Mouse (Mus musculus) spleen, postnatal 14 days (tissue): Measurements from ENCODE around the gene Slfnl1.
A peak's percentile ranks its signal among the peaks of the same experiment; 100 is the strongest.

Source experiments
- DNase-seq, 2 experiments: peaks; one replicate each; pipeline ENCODE4 v3.0.0; 2021 to 2022; ENCODE audit warnings: low spot score in 2 of 2

Gene Slfnl1

GRCm38 (mm10) chr4:120531986-120532385, at the start of gene Slfnl1:
Slfnl1 (plus strand) TSS chr4:120532231.
- no peak for DNase-seq

GRCm38 (mm10) chr4:120487707-120488106, 44.3 kb upstream of the Slfnl1 start:
- no peak for DNase-seq

GRCm38 (mm10) chr4:120506955-120507354, 25.1 kb upstream of the Slfnl1 start:
- no peak for DNase-seq

GRCm38 (mm10) chr4:120511203-120511602, 20.8 kb upstream of the Slfnl1 start:
- no peak for DNase-seq

- DNase-seq, result no peak
Measured at GRCm38 (mm10) chr4:120514366-120514765, 17.7 kb upstream of the Slfnl1 start.

GRCm38 (mm10) chr4:120516491-120516890, 15.5 kb upstream of the Slfnl1 start:
- no peak for DNase-seq

GRCm38 (mm10) chr4:120516907-120517306, 15.1 kb upstream of the Slfnl1 start:
- DNase-seq, result no peak

- no peak for DNase-seq
Measured at GRCm38 (mm10) chr4:120517335-120517734, 14.7 kb upstream of the Slfnl1 start.

- DNase-seq, result no peak
Measured at GRCm38 (mm10) chr4:120521761-120522160, 10.3 kb upstream of the Slfnl1 start.

GRCm38 (mm10) chr4:120522351-120522750, 9.7 kb upstream of the Slfnl1 start:
- DNase-seq, result no peak

- no peak for DNase-seq
Measured at GRCm38 (mm10) chr4:120523092-120523491, 8.9 kb upstream of the Slfnl1 start.

- no peak for DNase-seq
Measured at GRCm38 (mm10) chr4:120528171-120528570, 3.9 kb upstream of the Slfnl1 start.

- DNase-seq, result no peak
Measured at GRCm38 (mm10) chr4:120538664-120539063, 6.6 kb downstream of the Slfnl1 start.

GRCm38 (mm10) chr4:120544896-120545295, 12.9 kb downstream of the Slfnl1 start:
- DNase-seq, result no peak

GRCm38 (mm10) chr4:120556592-120556991, 24.6 kb downstream of the Slfnl1 start:
- DNase-seq, result no peak

- no peak for DNase-seq
Measured at GRCm38 (mm10) chr4:120565726-120566125, 33.7 kb downstream of the Slfnl1 start.

GRCm38 (mm10) chr4:120568005-120568404, 36.0 kb downstream of the Slfnl1 start:
- DNase-seq, result no peak

GRCm38 (mm10) chr4:120569025-120569424, 37.0 kb downstream of the Slfnl1 start:
- DNase-seq, result no peak

- DNase-seq, result peak; percentile 88 to 90
Measured at GRCm38 (mm10) chr4:120569486-120570437, 37.7 kb downstream of the Slfnl1 start, which contains the start of gene Ctps. Ctps (minus strand) TSS chr4:120570276.

- DNase-seq, result no peak
Measured at GRCm38 (mm10) chr4:120570438-120571069, 38.5 kb downstream of the Slfnl1 start.

- no peak for DNase-seq
Measured at GRCm38 (mm10) chr4:120571070-120571464, 39.0 kb downstream of the Slfnl1 start.

- no peak for DNase-seq
Measured at GRCm38 (mm10) chr4:120571691-120572090, 39.7 kb downstream of the Slfnl1 start.

- DNase-seq, result no peak
Measured at GRCm38 (mm10) chr4:120580894-120581293, 48.9 kb downstream of the Slfnl1 start.
